8 mouse cellular contexts compared by ENCODE assay signal in genomic region chr13:24832131-24832810, GRCm38 (mm10). TPM values are rescaled to one million over a fixed set of nuclear protein-coding genes. Genes with fewer than 3 reads are reported as not detected.
DNase-seq lines count a peak whose midpoint lies in the region; ATAC-seq and TF ChIP-seq lines count a peak whose summit lies in the region.

No protein-coding gene starts in this region.

- no peak for ATAC-seq in limb, embryonic 12.5 days (ENCODE audit: insufficient number of reproducible peaks, insufficient read depth, low FRiP score, low TSS enrichment, low read depth)
- ATAC-seq in stomach, embryonic 15.5 days (ENCODE audit: insufficient read depth, low FRiP score, low read depth) = no peak

- H3K4me3 ChIP-seq in cerebellum, adult 2 months (replicated peaks; ENCODE audit: insufficient read depth, low read depth, low read length) = peak overlapping the region; percentile 81
- peak overlapping the region; percentile 79 for H3K4me3 ChIP-seq in spleen, adult 2 months (ENCODE audit: extremely low read depth, insufficient read depth, insufficient read length)
- H3K4me3 ChIP-seq in limb, embryonic 12.5 days (replicated peaks) = peak overlapping the region; percentile 95
- H3K4me3 ChIP-seq in stomach, embryonic 15.5 days (replicated peaks) = peak overlapping the region; percentile 96

- H3K9ac ChIP-seq in limb, embryonic 12.5 days (replicated peaks) = peak overlapping the region; percentile 91
- H3K9ac ChIP-seq in stomach, embryonic 15.5 days = peak overlapping the region; percentile 99

- H3K36me3 ChIP-seq in spleen, adult 2 months (ENCODE audit: control insufficient read depth, insufficient read depth, low read length) = peaks cover 1% of the 10 kb centered on the region; the same call in 1 of the 2 replicates
- peaks cover 11% of the 10 kb centered on the region; the same call in 1 of the 2 replicates for H3K36me3 ChIP-seq in limb, embryonic 12.5 days
- H3K36me3 ChIP-seq in stomach, embryonic 15.5 days = no peaks in the 10 kb centered on the region

- H3K27ac ChIP-seq in cerebellum, adult 2 months (ENCODE audit: insufficient read depth, low read length) = peak overlapping the region; percentile 31
- H3K27ac ChIP-seq in spleen, adult 2 months (ENCODE audit: insufficient read depth, low read length) = peak overlapping the region; percentile 87
- peak overlapping the region; percentile 95 for H3K27ac ChIP-seq in limb, embryonic 12.5 days
- peak overlapping the region; percentile 97 for H3K27ac ChIP-seq in stomach, embryonic 15.5 days

- no peak for TF ChIP-seq CTCF in cerebellum, adult 2 months (IDR thresholded peaks at IDR 0.05; ENCODE audit: borderline replicate concordance, insufficient read depth, low read depth, low read length)
- no peak for TF ChIP-seq CTCF in spleen, adult 2 months (IDR thresholded peaks at IDR 0.05; ENCODE audit: extremely low read depth, insufficient read depth, insufficient read length, insufficient replicate concordance)

- no peaks in the 10 kb centered on the region for H3K9me3 ChIP-seq in limb, embryonic 12.5 days
- no peaks in the 10 kb centered on the region for H3K9me3 ChIP-seq in stomach, embryonic 15.5 days

- H3K27me3 ChIP-seq in cerebellum, adult 2 months (ENCODE audit: control insufficient read depth, insufficient read depth, low read length) = no peaks in the 10 kb centered on the region
- no peaks in the 10 kb centered on the region for H3K27me3 ChIP-seq in spleen, adult 2 months (ENCODE audit: control insufficient read depth, insufficient read depth, low read length)
- no peaks in the 10 kb centered on the region for H3K27me3 ChIP-seq in limb, embryonic 12.5 days
- H3K27me3 ChIP-seq in stomach, embryonic 15.5 days (replicated peaks) = no peaks in the 10 kb centered on the region

- 2% methylated on average over 21 of the region's 21 CpGs for whole genome bisulfite sequencing in cerebellum, adult 2 months
- WGBS in spleen, adult 2 months = 4% methylated on average over 21 of the region's 21 CpGs
- 4% methylated on average over 21 of the region's 21 CpGs for WGBS in limb, embryonic 12.5 days
- 2% methylated on average over 21 of the region's 21 CpGs for WGBS in stomach, embryonic 15.5 days

- no peak for DNase-seq in cerebellum, adult 2 months
- DNase-seq in cerebellum, adult 11 months = no peak
- DNase-seq in spleen, adult 2 months (ENCODE audit: low read depth in 1 of 2, low spot score in 2 of 2) = no peak
- DNase-seq in spleen, postnatal 14 days (ENCODE audit: low spot score in 2 of 2) = no peak
- no peak for DNase-seq in left cerebral cortex, postnatal 25 days (ENCODE audit: low spot score in 2 of 2)
- no peak for DNase-seq in left cerebral cortex, postnatal 4 days

- peak overlapping the region; percentile 75 for H3K4me2 ChIP-seq in limb, embryonic 12.5 days
- H3K4me2 ChIP-seq in stomach, embryonic 15.5 days = peak overlapping the region; percentile 75

- intact Hi-C loops in left cerebral cortex, postnatal 25 days (cut with DNase I) = no loop called here
- intact Hi-C loops in left cerebral cortex, postnatal 4 days (cut with DNase I) = no loop called here

- H3K4me1 ChIP-seq in cerebellum, adult 2 months (ENCODE audit: control insufficient read depth, insufficient read depth, low read length) = peaks cover 2% of the 10 kb centered on the region; the same call in 1 of the 2 replicates
- peaks cover 6% of the 10 kb centered on the region; the same call in 1 of the 2 replicates for H3K4me1 ChIP-seq in spleen, adult 2 months (ENCODE audit: control insufficient read depth, insufficient read depth, insufficient read length)
- H3K4me1 ChIP-seq in limb, embryonic 12.5 days (replicated peaks) = peaks cover 28% of the 10 kb centered on the region
- H3K4me1 ChIP-seq in stomach, embryonic 15.5 days = peaks cover 17% of the 10 kb centered on the region

- no peak for TF ChIP-seq POLR2A in cerebellum, adult 2 months (IDR thresholded peaks at IDR 0.05; ENCODE audit: borderline replicate concordance, insufficient read depth, low read length)
- TF ChIP-seq POLR2A in spleen, adult 2 months (IDR thresholded peaks at IDR 0.05; ENCODE audit: low read depth, low read length) = no peak

RNA-seq across cellular contexts. Expression of gene Tdp2, which starts 0.8 kb away (rescaled TPM):
- 43.4 and 46.3 TPM in 2 replicates for polyA plus RNA-seq in cerebellum, adult 2 months (2012; rRNA removed)
- 12.9 and 16.5 TPM in 2 replicates for polyA plus RNA-seq in spleen, adult 2 months (2012; rRNA removed)
- 74.3 and 77.2 TPM in 2 replicates for polyA plus RNA-seq in limb, embryonic 12.5 days (2016; fragmentation: Nextera tagmentation; extraction: Ambion mirVana)
- polyA plus RNA-seq in stomach, embryonic 15.5 days (2015; fragmentation: Nextera tagmentation; extraction: Ambion mirVana) = 52.3 and 56.3 TPM in 2 replicates
- 10 to 100 TPM; 17.9 to 20.8 TPM for total RNA-seq in left cerebral cortex, postnatal 25 days (2021)
- 10 to 100 TPM; 22.4 to 22.6 TPM for total RNA-seq in left cerebral cortex, postnatal 4 days (2021)

RNA-seq across cellular contexts. Expression of gene Acot13, which starts 0.9 kb away (rescaled TPM):
- 150 and 152 TPM in 2 replicates for polyA plus RNA-seq in cerebellum, adult 2 months (2012; rRNA removed)
- polyA plus RNA-seq in spleen, adult 2 months (2012; rRNA removed) = 15.8 and 17.7 TPM in 2 replicates
- polyA plus RNA-seq in limb, embryonic 12.5 days (2016; fragmentation: Nextera tagmentation; extraction: Ambion mirVana) = 63.1 and 70.4 TPM in 2 replicates
- 102 and 103 TPM in 2 replicates for polyA plus RNA-seq in stomach, embryonic 15.5 days (2015; fragmentation: Nextera tagmentation; extraction: Ambion mirVana)
- 10 to 100 TPM; 72.3 to 79.9 TPM for total RNA-seq in left cerebral cortex, postnatal 25 days (2021)
- 10 to 100 TPM; 37.2 to 38.3 TPM for total RNA-seq in left cerebral cortex, postnatal 4 days (2021)

RNA-seq across cellular contexts. Expression of gene D130043K22Rik, which starts 12.7 kb away (rescaled TPM):
- polyA plus RNA-seq in cerebellum, adult 2 months (2012; rRNA removed) = 4.7 and 5.6 TPM in 2 replicates
- 0.01 TPM in 1 of 2 replicates, not detected in the other for polyA plus RNA-seq in spleen, adult 2 months (2012; rRNA removed)
- 0.23 and 0.29 TPM in 2 replicates for polyA plus RNA-seq in limb, embryonic 12.5 days (2016; fragmentation: Nextera tagmentation; extraction: Ambion mirVana)
- 0.51 and 0.79 TPM in 2 replicates for polyA plus RNA-seq in stomach, embryonic 15.5 days (2015; fragmentation: Nextera tagmentation; extraction: Ambion mirVana)
- total RNA-seq in left cerebral cortex, postnatal 25 days (2021) = 10 to 100 TPM; 29.0 to 30.8 TPM
- total RNA-seq in left cerebral cortex, postnatal 4 days (2021) = 10 to 100 TPM; 19.1 to 22.2 TPM

RNA-seq across cellular contexts. Expression of gene BC005537, which starts 30.8 kb away (rescaled TPM):
- 106 and 107 TPM in 2 replicates for polyA plus RNA-seq in cerebellum, adult 2 months (2012; rRNA removed)
- 21.0 and 22.6 TPM in 2 replicates for polyA plus RNA-seq in spleen, adult 2 months (2012; rRNA removed)
- polyA plus RNA-seq in limb, embryonic 12.5 days (2016; fragmentation: Nextera tagmentation; extraction: Ambion mirVana) = 12.1 and 14.6 TPM in 2 replicates
- polyA plus RNA-seq in stomach, embryonic 15.5 days (2015; fragmentation: Nextera tagmentation; extraction: Ambion mirVana) = 12.5 and 14.2 TPM in 2 replicates
- total RNA-seq in left cerebral cortex, postnatal 25 days (2021) = 100 to 1,000 TPM; 165 to 182 TPM
- 100 to 1,000 TPM; 219 to 228 TPM for total RNA-seq in left cerebral cortex, postnatal 4 days (2021)

Comparison
In these comparisons a context has a peak if more than half of its experiments do, and no peak if none do; other contexts are left out.
1. H3K27ac ChIP-seq: peak in every context shown above with its lines; median percentile 97 in stomach, embryonic 15.5 days; 95 in limb, embryonic 12.5 days; 87 in spleen, adult 2 months; 31 in cerebellum, adult 2 months.